Mouse (Mus musculus): ENCODE measurements around the gene Nipsnap2.

GRCm38 (mm10) chr5:129720176-129720575, 4.7 kb upstream of the Nipsnap2 start:
- TF ChIP-seq CTCF (IDR thresholded peaks at IDR 0.05; ENCODE audit: extremely low read depth, insufficient read depth, low read length) (no peak), POLR2A (IDR thresholded peaks at IDR 0.05; ENCODE audit: extremely low read depth, insufficient read depth, low read length) (no peak)
